Mouse (Mus musculus): Measurements from ENCODE around the gene Rcn3.

DNA sequence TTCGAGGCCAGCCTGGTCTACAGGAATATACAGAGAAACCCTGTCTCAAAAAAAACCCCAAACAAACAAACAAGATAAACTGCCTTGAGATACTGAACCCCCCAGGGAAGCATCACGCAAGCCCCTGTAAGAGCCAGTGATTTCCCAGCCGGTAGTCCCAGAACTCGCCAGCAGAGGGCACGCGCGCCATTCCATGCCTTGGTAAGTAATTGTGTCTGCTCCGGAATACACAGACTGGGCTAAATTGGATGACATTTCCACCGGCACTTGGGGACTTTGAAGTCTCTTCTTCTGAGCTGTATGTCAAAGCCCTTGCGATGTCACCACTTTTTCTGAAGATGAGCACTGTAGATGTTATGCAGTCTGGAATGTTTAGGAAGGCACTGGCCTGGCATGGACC is 12.2 kb downstream of the Rcn3 start:
- TF ChIP-seq CTCF (IDR thresholded peaks at IDR 0.05; ENCODE audit: low read depth) (peak; percentile 97), EP300 (IDR thresholded peaks at IDR 0.05; ENCODE audit: low read depth) (no peak)
